Mouse (Mus musculus) fat pad, adult 2 months (tissue): Measurements from ENCODE around the gene Gm9045.
"Not testable (repeated sequence)": the region's sequence is repeated elsewhere in the genome, so short reads cannot be mapped to it uniquely, and the experiment has no call there.

Experiments used
- DNase-seq: peaks from one replicate; pipeline ENCODE4 v3.0.0-alpha.2; 2011; ENCODE audit warnings: low read depth, low spot score; ENCODE audit errors: extremely low read depth

Gm9045 gene

GRCm38 (mm10) chr10:118337731-118338130 lies at the start of gene Gm9045:
Gene Gm9045 (minus strand): TSS chr10:118337831.
- DNase-seq, result not testable (repeated sequence)

- no peak for DNase-seq
These were observed 32.8 kb upstream of the Gm9045 start for GRCm38 (mm10) chr10:118370443-118370842.

GRCm38 (mm10) chr10:118369518-118369917 lies 31.9 kb upstream of the Gm9045 start:
- DNase-seq, result no peak

GRCm38 (mm10) chr10:118354005-118354404 lies 16.4 kb upstream of the Gm9045 start, which contains the start of gene Gm9049:
Gene Gm9049 (minus strand): TSS chr10:118354105.
- DNase-seq, result not testable (repeated sequence)

GRCm38 (mm10) chr10:118348579-118348978 lies 10.9 kb upstream of the Gm9045 start, which contains the start of gene Gm9048:
Gene Gm9048 (minus strand): TSS chr10:118348679.
- not testable (repeated sequence) for DNase-seq

- not testable (repeated sequence) for DNase-seq
These were observed 5.5 kb upstream of the Gm9045 start, which contains the start of gene Gm9046 for GRCm38 (mm10) chr10:118343155-118343554. Gene Gm9046 (minus strand): TSS chr10:118343255.

GRCm38 (mm10) chr10:118332308-118332707 lies 5.3 kb downstream of the Gm9045 start, which contains the start of gene Gm9044:
Gene Gm9044 (minus strand): TSS chr10:118332408.
- not testable (repeated sequence) for DNase-seq

- DNase-seq, result not testable (repeated sequence)
These were observed 10.8 kb downstream of the Gm9045 start, which contains the start of gene Gm9040 for GRCm38 (mm10) chr10:118326869-118327268. Gene Gm9040 (minus strand): TSS chr10:118326969.

- DNase-seq, result no peak
These were observed 18.6 kb downstream of the Gm9045 start for GRCm38 (mm10) chr10:118319024-118319423.

GRCm38 (mm10) chr10:118302133-118302532 lies 35.5 kb downstream of the Gm9045 start:
- DNase-seq, result not testable (repeated sequence)

GRCm38 (mm10) chr10:118294938-118295337 lies 42.7 kb downstream of the Gm9045 start, which contains the start of gene Iltifb:
Gene Iltifb (minus strand): TSS chr10:118295038.
- DNase-seq, result no peak
